Mouse (Mus musculus): ENCODE data around the gene Srcap.
"Not testable (repeated sequence)": the region's sequence is repeated elsewhere in the genome, so short reads cannot be mapped to it uniquely, and the experiment has no call there.

Gene Srcap

GRCm38 (mm10) chr7:127489982-127490381, 21.8 kb upstream of the Srcap start:
- DNase-seq (ENCODE audit: low spot score in 2 of 2), result no peak

- DNase-seq (ENCODE audit: low spot score in 2 of 2), result no peak
Observed at GRCm38 (mm10) chr7:127491846-127492245, 19.9 kb upstream of the Srcap start.

GRCm38 (mm10) chr7:127494648-127495047, 17.1 kb upstream of the Srcap start:
- DNase-seq (ENCODE audit: low spot score in 2 of 2), result no peak

GRCm38 (mm10) chr7:127497382-127497781, 14.4 kb upstream of the Srcap start:
- DNase-seq (ENCODE audit: low spot score in 2 of 2), result no peak

DNA sequence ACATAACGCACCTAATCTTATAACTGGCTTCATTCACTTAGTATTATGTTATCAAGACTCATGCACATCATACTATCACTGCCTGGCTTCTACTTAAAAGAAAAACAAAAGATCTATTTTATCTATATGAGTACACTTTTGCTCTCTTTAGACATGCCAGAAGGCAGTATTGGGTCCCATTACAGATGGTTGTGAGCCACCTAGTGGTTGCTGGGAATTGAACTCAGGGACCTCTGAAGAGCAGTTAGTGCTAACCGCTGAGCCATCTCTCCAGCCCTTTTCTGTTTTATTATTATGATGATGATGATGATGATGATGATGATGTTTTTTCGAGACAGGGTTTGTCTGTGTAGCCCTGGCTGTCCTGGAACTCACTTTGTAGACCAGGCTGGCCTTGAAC, 13.4 kb upstream of the Srcap start:
- no peak for DNase-seq (ENCODE audit: low spot score in 2 of 2)

DNA sequence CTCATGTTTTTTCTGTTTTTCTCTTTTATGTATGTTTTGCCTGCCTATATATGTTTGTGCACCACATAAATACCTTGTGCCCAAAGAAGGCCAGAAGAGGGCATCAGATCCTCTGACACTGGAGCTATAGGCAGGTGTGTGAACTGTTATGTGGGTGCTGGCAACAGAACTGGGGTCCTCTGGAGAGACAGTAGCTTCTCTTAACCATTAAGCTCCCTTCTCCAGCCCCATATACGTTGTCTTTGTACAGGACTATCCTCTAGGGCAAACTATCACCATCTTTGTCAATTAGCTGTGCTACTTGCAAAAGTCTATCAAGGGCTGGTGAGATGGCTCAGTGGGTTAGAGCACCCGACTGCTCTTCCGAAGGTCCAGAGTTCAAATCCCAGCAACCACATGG, 3.5 kb upstream of the Srcap start:
- no peak for DNase-seq (ENCODE audit: low spot score in 2 of 2)

DNA sequence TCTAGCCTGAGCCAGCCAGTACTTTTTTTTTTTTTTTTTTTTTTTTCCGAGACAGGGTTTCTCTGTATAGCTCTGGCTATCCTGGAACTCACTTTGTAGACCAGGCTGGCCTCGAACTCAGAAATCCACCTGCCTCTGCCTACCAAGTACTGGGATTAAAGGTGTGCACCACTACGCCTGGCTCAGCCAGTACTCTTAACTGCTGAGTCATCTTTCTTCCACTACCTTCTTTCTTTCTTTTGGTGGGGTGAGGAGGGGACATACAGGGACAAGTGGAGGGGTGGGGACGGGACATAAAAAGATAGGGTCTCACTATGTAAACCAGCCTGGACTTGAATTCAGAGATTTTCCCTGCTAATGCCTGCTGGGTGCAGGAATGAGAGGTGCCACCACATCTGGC, 2.0 kb upstream of the Srcap start:
- DNase-seq (ENCODE audit: low spot score in 2 of 2), result not testable (repeated sequence)

DNA sequence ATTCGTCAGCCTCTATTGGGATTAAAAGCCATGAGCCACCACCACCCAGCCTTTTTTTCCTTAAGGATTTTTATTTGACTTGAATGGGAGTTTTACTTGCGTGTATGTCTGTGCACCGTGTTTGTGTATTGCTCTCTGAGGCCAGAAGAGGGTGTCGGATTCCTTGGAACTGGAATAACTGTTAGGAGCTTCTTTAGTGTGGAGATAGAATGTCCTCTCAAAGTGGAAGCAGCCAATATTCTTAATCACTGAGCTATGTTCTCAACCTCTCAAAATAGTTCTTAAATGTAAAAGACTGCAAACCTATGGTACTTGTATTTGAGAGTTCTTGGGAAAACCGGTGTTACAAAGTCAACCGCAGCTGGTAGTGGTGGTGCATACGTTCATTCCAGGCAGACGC, 542 bp upstream of the Srcap start:
- DNase-seq (ENCODE audit: low spot score in 2 of 2), result no peak

DNA sequence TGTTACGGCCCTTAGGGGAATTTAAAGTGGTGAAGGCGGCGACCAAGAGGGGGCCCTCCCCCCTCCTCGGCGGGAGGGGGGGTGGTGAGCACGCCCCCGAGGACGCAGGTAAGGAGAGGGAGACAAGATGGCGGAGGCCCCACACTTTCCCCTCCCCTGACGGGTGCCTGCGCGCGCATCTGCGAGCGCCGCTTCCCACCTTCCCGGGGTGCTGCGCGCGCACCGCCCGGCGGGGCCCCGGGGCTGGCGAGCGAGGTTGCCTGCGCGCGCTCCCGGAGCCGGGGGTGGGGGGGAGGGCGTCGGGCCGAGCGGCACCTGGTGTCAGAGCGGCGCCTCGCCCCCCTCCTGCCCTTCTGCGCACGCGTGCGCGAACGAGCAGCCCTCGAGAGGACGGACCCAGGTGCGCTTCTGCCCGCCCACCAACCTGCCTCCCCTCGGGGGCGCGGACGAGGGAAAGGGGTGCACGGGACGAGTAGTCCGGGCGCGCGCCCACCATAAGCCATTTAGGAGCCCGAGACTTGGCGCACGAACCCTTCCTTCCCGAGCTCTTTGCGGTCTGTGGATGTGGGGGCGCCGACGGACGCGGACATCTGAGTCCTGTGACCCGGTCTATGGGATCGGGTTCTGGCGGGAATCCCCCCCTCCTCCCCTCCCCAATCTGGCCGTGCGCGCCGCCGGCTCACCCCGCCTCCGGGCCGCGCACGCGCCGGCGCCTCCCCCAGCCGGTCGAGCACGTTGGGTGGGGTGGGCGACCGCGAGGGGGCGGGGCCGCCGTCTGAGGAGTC, 640 bp downstream of the Srcap start:
- peak; percentile 82 to 88 for DNase-seq (ENCODE audit: low spot score in 2 of 2)

DNA sequence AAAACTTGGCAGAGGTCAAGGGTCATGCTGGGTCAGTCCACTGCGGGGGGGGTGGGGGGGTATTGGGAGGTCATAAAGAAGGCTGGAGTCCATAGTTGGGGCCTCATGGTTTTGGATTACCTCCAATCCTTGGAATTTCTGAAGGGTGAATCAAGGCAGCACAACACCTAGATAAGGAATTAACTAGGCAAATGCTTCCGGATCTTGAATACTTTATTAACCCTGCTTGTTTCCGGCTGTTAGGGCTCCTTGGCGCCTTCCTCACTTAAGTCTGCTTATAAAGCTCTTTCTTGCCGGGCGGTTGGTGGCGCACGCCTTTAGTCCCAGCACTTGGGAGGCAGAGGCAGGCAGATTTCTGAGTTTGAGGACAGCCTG, 1.2 kb downstream of the Srcap start:
- peak; percentile 10 to 13 for DNase-seq (ENCODE audit: low spot score in 2 of 2)

GRCm38 (mm10) chr7:127513781-127514180, 2.0 kb downstream of the Srcap start:
- DNase-seq (ENCODE audit: low spot score in 2 of 2), result no peak

GRCm38 (mm10) chr7:127515846-127516245, 4.1 kb downstream of the Srcap start:
- no peak for DNase-seq (ENCODE audit: low spot score in 2 of 2)

GRCm38 (mm10) chr7:127516344-127516743, 4.6 kb downstream of the Srcap start:
- no peak for DNase-seq (ENCODE audit: low spot score in 2 of 2)

DNA sequence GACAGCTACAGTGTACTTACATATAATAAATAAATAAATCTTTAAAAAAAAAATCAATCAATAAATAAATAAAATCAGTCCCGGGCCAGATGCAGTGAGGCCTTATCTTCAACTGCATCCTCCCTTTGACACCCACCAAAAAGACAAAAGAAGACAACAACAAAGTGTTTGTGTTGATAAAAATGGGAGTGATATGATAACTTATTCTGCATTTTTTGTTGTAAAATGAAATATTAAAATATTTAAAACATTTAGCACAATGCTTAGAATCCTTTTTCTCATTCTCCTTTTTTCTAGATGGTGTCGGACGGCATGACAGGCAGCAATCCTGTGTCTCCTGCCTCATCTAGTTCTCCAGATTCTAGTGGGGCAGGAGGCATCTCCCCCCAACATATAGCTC, 7.5 kb downstream of the Srcap start, which contains the start of gene Gm42715:
Gene Gm42715, plus strand, starts transcription at position 301 of the 400 bp plus-strand sequence.
- DNase-seq (ENCODE audit: low spot score in 2 of 2), result no peak

DNA sequence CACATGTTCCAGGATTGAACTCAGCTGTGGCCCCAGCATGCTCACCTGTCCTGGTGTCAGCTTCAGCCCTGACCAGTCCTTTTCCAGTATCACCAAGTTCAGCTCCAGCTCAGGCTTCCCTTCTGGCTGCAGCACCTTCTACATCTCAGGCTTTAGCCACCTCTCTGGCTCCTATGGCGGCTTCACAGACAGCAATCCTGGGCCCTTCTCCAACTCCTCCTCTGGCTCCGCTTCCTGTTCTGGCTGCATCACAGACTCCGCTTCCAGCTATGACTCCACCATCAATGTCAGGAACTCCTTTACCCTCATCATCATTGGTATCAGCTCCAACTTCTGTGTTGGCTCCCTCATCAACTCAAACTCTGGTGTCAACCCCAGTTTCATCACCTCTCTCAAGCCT, 29.9 kb downstream of the Srcap start:
- DNase-seq (ENCODE audit: low spot score in 2 of 2), result no peak

DNA sequence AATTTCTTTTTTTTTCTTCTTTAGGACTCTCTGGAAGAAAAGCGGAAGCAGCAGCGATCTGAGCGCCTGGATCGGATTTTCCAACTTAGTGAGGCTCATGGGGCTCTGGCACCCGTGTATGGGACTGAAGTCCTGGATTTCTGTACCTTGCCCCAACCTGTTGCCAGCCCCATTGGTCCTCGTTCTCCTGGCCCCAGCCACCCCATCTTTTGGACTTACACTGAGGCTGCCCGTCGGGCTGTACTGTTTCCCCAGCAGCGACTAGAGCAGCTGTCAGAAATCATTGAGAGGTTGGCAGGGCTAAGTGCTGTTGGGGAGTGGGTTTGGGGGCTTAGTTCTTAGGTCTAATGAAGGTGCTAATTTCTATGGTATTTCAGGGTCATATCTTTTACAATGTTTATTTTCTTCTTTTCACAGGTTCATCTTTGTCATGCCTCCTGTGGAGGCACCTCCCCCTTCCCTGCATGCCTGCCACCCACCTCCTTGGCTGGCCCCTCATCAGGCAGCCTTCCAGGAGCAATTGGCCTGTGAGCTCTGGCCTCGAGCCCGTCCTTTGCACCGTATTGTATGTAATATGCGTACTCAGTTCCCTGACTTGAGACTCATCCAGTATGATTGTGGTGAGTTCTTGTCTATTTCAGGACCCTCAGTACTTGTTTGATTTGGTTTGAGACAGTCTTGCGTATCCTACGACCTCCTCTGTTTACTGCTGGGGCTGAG, 37.5 kb downstream of the Srcap start:
- DNase-seq (ENCODE audit: low spot score in 2 of 2), result peak in 1 of 2 experiments; percentile 36

DNA sequence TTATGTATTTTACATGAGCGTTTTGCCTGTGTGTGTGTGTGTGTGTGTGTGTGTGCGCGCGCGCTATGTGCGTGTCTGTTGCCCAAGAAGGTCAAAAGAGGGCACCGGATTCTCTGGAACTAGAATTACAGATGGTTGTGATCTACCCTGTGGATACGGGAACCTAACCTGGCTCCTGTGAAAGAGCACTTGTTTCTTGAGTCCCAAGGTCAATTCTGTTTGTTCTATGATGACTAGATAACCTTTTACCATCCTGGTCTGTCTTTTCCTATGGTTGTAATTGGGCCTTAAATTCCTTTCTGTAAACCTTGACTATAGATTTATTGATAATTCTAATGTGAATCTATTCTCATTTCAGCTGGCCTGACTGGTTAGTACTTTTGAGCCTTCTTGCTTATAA, 39.8 kb downstream of the Srcap start:
- DNase-seq (ENCODE audit: low spot score in 2 of 2), result no peak

GRCm38 (mm10) chr7:127560580-127560979, 48.8 kb downstream of the Srcap start:
- DNase-seq (ENCODE audit: low spot score in 2 of 2), result no peak

DNA sequence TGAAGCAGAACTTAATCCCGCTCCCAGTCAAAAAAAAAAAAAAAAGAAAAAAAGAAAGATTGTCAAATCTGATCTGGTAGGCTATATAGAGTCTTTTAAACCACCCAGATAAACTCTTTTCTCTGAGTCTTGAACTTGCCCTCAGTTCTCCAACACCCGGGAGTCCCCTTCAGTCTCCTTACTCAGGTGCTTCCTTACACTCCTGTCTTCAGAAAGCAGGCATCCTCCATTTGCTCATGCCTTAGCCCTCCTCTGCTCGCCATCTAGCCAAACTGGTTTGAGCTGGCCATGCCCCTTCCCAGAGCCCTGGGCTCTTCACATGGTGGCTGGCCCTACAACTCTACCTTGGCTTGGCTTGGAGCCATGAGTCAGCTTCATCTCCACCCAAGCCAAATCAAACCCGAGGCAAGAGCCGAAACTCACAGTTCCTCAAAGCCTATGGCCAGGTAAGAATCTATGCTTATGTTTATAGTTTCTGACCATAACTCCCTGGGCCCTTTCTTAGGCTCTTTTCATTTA, 49.6 kb downstream of the Srcap start, which contains the start of gene Tmem265:
Gene Tmem265, plus strand, starts transcription at position 51 of the 519 bp plus-strand sequence.
- DNase-seq (ENCODE audit: low spot score in 2 of 2), result no peak

DNA sequence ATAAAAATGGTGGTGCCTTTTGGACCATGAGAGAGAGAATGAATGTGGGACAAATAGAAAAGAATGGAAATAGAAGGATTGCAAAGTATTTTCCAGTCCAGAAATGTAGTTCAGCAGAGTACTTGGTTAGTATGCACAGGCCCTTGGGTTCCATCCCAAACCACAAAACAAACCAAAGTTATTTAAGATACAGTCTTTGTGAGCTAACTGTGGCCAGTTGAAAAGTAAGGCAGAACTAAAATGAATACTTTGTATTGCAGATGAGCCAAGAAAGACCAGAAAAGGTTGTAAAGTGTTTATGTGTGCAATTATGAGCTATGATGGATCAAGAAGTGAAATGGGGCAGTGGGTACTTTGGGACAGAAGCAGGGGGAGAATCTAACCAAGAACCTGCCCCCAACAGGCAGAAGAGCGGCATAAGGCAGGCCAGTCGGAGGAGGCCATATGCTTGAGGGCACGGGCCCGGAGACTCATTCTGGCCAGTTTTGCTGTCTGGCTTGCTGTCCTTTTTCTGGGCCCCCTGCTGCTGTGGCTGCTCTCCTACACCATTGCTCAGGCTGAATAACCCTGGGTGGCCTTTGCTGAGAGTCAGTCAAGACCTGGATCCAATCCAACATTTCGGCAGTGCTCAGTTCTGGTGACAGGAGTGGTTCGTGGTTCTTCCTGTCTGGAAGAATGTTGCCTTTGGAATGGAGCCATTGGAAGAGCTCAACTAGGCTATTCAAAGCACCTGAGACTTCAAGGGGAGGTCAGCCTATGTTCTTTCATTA, 52.8 kb downstream of the Srcap start:
- DNase-seq (ENCODE audit: low spot score in 2 of 2), result no peak

DNA sequence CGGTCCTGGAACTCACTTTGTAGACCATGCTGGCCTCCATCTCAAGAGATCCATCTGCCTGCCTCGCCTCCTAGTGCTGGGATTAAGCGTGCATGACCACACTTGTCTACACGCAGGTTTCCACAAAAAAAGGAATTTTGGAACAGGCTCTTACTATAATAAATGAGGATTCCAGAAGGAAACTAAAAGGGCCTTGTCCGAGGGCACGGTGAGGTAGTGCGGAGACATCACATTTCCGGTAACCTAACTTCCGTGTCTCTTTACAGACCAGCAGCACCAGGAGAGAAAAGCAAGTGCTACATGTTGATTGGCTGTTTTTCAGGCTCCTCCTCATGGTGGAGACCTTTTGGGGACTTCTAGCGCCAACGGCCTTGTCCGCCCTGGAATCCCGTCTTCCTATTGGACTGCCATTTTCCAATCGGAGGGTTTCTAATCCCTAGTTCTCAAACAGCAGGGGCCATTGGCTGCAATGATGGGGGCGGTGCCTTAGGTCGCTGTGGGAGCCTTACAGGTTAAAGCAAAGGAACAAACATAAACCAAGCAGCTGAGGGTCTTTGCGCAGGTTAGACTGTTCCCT, 61.2 kb downstream of the Srcap start, which contains the start of gene Phkg2:
Gene Phkg2, plus strand, starts transcription at position 446 of the 577 bp plus-strand sequence.
- peak; percentile 80 to 92 for DNase-seq (ENCODE audit: low spot score in 2 of 2)
